Mouse (Mus musculus): ENCODE results near the gene P4ha2. TPM values are rescaled to one million over a fixed set of nuclear protein-coding genes. Genes with fewer than 3 reads are reported as not detected.

P4ha2 gene
- total RNA-seq, 2 experiments from 2014 or later = 44.0 to 66.1 TPM

GRCm38 (mm10) chr11:54067996-54068519, 31.8 kb upstream of the P4ha2 start:
- intact Hi-C loops (cut with DNase I) = no loop called here
- DNase-seq = no peak

- peak in 1 of 2 experiments; percentile 62 for DNase-seq
- intact Hi-C loops (cut with DNase I) = no loop called here
These were observed 31.1 kb upstream of the P4ha2 start, which contains the start of gene Pdlim4 for GRCm38 (mm10) chr11:54068520-54069371. Gene Pdlim4 (minus strand): TSS chr11:54069014.

GRCm38 (mm10) chr11:54071726-54072445, 28.0 kb upstream of the P4ha2 start:
- no peak for DNase-seq
- intact Hi-C loops (cut with DNase I) = no loop called here

DNA sequence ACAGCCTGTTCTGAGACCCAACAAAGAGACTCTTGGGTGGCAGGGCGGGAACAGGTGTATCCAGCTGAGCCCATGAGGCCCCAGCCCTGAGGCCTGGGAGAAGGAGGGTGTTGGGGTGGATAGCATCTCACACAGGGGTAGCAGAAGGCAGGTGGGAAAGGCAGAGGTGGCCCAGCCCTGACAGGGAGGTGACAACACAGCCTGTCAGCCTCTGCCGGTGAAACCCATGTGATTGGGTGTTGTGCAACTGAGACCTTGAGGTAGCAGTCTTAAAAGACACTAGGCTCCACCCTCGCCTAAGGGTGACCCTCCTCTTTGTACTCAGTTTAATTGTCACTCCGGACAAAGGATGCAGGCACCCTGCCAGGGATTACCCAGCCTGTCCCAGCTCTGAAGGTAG, 26.6 kb upstream of the P4ha2 start:
- DNase-seq = no peak
- intact Hi-C loops (cut with DNase I) = no loop called here

- intact Hi-C loops (cut with DNase I) = no loop called here
- no peak for DNase-seq
These were observed 24.5 kb upstream of the P4ha2 start for GRCm38 (mm10) chr11:54075353-54075752.

DNA sequence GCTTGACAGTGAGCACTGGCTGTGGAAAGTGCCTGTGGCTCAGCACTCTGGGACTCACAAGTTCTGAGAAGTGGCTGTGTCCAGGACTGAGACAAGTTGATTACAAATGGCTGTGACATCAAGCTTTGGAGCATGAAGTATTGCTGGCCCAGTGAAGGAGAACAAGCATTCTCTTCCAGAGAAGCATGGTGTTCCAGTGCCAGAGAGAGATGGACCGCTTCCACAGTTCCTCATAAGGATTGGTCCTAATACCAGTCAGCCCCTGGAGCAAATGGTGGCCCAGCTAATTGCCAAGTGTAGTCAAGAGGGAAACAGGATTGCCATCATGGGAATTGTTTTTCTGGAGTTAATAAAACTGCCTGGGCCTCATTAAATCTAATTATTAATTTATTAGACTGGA, 23.8 kb upstream of the P4ha2 start:
- DNase-seq = no peak
- intact Hi-C loops (cut with DNase I) = no loop called here

- intact Hi-C loops (cut with DNase I) = no loop called here
- no peak for DNase-seq
These were observed 19.5 kb upstream of the P4ha2 start for GRCm38 (mm10) chr11:54080435-54080834.

DNA sequence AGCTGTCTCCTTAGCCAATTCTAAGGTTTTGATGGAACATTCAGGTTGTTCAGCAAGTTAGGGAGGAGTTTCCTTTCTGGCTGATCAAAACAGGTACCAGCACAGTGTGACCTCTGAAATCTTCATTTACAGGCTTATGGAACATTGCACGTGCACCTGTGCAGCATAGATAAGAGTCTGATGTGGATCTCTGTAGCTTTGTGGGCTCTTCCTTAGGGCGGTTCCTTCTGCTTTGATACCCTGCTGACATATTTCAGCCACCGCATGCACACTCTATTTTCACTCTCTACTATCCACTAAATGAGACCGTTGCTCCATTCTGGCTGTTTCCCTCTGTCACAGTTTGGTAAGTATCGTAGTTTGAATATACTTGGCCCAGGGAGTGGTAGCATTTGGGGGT, 17.2 kb upstream of the P4ha2 start:
- DNase-seq = no peak
- intact Hi-C loops (cut with DNase I) = no loop called here

DNA sequence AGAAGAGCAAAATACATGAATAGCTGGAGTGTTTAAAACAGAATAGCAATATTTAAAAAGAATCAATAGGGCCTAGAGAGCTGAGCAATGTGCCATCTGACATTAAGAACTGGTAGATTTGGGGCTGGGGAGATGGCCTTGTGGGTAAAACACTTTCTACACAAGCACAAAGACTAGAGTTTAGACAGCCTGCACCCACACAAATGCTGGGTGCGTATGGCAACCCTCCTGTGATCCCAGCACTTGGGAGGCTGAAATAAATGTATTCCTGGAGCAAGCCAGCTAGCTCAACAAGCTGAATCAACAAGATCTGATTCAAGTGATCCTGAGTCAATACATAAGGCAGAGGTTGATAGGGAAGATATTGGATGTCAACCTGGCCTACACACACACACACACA, 14.9 kb upstream of the P4ha2 start:
- intact Hi-C loops (cut with DNase I) = no loop called here
- DNase-seq = no peak

DNA sequence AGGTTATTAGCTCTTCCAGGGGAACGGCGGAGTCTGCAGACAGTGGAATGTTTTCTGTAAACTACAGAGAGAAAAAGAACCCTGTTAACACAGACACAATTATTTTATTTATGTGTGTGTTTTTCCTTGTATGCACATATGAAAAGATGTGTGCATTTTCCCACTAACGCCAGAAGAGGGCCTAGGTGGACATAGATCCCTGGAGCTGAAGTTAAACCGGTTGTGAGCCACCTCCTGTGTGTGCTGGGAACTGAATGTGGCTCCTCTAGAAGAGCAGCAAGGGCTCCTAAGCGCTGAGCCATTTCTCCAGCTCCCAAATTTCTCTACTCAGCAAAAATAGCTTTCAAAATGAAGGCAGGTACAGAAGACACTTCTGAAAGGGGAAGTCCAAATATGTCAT, 14.1 kb upstream of the P4ha2 start:
- no peak for DNase-seq
- intact Hi-C loops (cut with DNase I) = no loop called here

DNA sequence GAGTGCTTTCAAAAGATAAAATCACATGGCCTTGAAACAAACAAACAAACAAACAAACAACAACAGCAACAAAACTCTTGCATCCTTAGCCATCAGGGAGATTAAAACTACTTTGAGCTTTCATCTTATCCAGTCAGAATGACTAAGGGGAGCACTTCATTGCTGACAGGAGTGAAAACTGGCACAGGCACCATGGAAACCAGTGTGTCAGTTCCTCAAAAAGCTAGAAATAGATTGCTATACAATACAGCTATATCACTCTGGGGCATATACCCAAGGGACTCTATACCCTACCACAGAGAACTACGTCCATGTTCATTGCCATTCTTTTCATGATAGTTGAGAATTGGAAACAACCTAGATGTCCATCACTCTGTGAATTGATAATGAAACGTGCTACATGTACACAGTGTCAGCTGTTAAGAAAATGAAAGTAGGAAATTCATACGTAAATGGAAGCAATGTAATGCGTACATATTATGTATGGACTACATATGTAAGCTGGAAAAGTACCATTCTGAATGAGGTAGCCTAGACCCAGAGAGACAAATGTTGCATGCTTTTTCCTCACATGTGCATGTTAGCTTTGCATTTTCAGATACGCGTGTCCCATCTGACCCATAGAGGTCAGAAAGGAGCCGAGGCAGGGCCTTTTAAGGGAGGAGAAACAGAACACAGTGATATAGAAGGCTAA, 11.5 kb upstream of the P4ha2 start:
- no peak for DNase-seq
- intact Hi-C loops (cut with DNase I) = loop anchor here (2.0 kb wide), 1 partner anchor 158 kb away; no protein-coding TSS in a partner anchor

DNA sequence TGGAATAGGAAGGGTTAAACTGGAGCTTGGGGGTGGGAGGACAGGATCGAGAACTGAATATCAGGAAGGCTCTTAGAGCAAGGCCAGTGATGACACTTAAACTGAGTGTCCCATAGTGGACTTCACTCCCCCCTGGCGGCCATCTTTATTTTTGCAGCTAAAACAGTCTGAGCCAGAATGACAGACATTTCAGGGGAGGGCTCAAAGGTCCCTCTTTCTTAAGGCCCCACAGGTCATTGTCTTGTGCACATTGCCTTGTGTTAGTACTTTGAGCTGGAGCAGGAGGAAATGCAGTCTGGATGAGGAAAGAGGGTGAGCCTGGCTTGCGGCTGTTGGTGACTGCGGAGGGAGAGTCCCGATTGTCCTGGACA, 11.0 kb upstream of the P4ha2 start:
- intact Hi-C loops (cut with DNase I) = loop anchor here (1.0 to 2.0 kb wide), 3 partner anchors 35 to 158 kb away; no protein-coding TSS in a partner anchor

DNA sequence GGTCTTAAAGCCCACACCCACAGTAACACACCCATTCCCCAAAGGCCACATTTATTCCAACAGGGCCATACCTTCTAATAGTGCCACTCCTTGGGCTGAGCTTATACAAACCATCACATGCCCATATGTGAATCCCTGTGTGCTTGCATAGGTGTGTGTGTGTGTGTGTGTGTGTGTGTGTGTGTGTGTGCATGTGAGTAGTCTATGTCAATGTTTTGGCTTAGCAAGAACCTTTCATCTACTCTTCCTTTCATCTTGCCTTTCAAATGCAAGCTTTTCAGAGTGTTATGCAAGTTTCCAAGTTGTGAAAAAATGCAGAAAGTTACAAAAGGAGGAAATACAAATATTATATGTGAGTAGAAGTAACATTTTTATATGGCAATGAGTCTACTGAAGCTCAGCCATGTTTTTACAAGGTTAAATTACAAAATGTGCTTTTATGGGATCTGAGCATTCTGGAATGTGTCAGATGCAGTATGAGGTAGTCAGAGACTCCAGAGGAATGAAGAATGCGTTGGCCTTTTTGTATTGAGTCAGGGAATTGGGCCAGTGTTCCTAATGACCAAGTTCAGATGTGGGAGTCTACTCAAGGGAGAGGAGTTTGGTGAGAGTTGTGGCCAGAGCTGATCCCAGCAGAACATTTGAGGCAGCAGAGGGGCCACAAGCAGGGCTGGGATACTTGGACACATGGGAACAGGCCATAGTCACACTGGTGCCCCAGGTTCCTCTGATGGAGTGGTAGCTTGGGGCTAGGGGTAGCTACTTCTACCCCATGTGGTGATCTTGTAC, 9.6 kb upstream of the P4ha2 start:
- intact Hi-C loops (cut with DNase I) = loop anchor here (5.0 kb wide), 1 partner anchor 37 kb away; no protein-coding TSS in a partner anchor

More for the DNA sequence above, 11.0 kb upstream of the P4ha2 start:
- DNase-seq = peak; percentile 85 to 92

DNA sequence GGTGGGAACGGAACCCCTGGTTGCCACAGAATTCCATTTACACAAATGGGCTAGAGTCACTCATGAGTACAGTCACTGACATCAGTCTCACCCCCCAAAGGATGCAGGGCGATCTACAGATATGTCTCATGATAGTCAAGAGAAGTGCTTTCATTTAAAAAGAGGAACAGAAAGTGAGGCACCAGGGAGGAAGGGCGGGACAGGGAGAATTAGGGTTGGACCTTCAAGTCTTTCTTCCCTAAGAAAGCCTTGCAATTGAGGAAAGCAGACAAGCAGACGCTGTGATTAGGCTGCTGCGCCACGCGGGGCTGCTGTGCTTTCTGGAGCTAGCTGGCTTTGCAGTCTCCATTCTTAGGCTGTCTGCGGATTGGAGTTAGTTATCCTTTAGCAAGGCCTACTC, 8.2 kb upstream of the P4ha2 start:
- intact Hi-C loops (cut with DNase I) = loop anchor here (2.0 to 5.0 kb wide), 2 partner anchors 36 to 165 kb away; no protein-coding TSS in a partner anchor
- no peak for DNase-seq

More for the DNA sequence above, 9.6 kb upstream of the P4ha2 start:
- DNase-seq = no peak

GRCm38 (mm10) chr11:54092188-54092587, 7.7 kb upstream of the P4ha2 start:
- no peak for DNase-seq
- intact Hi-C loops (cut with DNase I) = loop anchor here (2.0 to 5.0 kb wide), 2 partner anchors 35 to 165 kb away; no protein-coding TSS in a partner anchor

GRCm38 (mm10) chr11:54093000-54093399, 6.9 kb upstream of the P4ha2 start:
- peak in 1 of 2 experiments; percentile 58 for DNase-seq
- intact Hi-C loops (cut with DNase I) = loop anchor here (2.0 to 5.0 kb wide), 2 partner anchors 34 to 164 kb away; no protein-coding TSS in a partner anchor

DNA sequence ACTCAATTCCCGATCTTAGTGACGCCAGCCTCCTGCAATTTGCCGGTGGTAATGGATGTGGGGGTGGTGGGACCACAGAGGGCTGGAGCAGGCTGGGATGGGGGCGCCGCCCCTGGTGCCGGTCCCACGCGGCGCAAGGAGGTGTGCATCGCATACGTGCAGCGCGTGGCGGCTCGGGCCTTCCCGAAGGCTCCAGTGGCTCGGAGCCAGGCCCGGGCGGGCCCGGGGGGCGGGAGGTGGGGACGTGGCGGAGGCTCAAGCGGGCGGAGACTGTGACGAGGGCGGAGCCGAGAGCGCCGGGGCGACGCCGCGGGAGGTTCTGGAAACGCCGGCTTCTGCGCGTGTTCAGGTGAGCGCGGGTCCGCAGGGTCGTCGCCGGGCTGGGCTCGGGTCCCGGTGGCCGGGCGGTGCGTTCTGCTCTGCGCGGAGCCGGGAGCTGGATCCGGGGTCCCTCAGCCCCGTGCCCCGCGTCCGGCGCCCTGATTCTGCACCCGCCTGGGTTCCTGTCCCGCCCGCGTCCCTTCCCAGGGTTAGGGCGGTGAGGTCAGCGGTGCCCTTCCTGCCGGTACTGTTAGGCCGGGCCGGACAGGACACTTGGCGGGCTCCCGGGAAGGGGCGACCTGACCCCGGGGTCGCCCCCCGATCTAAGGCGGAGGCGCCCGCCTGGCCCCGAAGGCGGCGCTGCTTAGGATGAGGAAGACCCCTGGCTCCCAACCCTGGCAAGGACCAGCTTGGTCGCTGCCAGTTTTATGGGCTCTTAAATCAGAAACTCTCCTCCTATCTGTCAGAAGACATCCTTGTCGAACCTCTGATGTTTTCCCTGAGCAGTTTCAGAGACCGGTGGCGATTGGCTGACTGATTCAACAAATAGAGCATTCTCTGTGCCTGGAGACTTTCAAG, 1.0 kb downstream of the P4ha2 start:
- intact Hi-C loops (cut with DNase I) = loop anchor here (10.0 kb wide), 1 partner anchor 336 kb away; no protein-coding TSS in a partner anchor
- peak; percentile 80 to 86 for DNase-seq

GRCm38 (mm10) chr11:54101701-54102100, 1.8 kb downstream of the P4ha2 start:
- intact Hi-C loops (cut with DNase I) = loop anchor here (10.0 kb wide), 1 partner anchor 337 kb away; no protein-coding TSS in a partner anchor
- no peak for DNase-seq

Data from heart, postnatal 36 days (tissue).